Mouse (Mus musculus) MEL (cell line): ENCODE measurements around the gene Ecm2. TPM values are rescaled to one million over a fixed set of nuclear protein-coding genes. Genes with fewer than 3 reads are reported as not detected.

ENCODE experiments used
- DNase-seq: peaks from one replicate; pipeline ENCODE4 v3.0.0; 2011; ENCODE audit warnings: low read depth, low spot score
- H3K27ac ChIP-seq: 2 replicates; pipeline ENCODE4 v1.5.1; 2012; ENCODE audit warnings: low read depth, mild to moderate bottlenecking, control low read depth, low read length, moderate library complexity; ENCODE audit not compliant: control insufficient read depth
- H3K27me3 ChIP-seq, 2 experiments: fragments of 150-350 bp in 1 of 2; sonication (generic) in 1 of 2; 2 replicates each; pipeline ENCODE4 v1.6.1; 2012; ENCODE audit warnings: low read length in 2 of 2, mild to moderate bottlenecking in 2 of 2, improper control_type of control experiment in 1 of 2, moderate library complexity in 1 of 2; ENCODE audit not compliant: insufficient read depth in 2 of 2, control insufficient read depth in 1 of 2
- H3K36me3 ChIP-seq, 2 experiments: 2 replicates each; pipeline ENCODE4 v1.6.1; 2012 to 2014; ENCODE audit warnings: low read length in 2 of 2, improper control_type of control experiment in 1 of 2, inconsistent platforms in 1 of 2, mild to moderate bottlenecking in 1 of 2; ENCODE audit not compliant: insufficient read depth in 2 of 2, control insufficient read depth in 1 of 2
- H3K4me1 ChIP-seq, 2 experiments: fragments of 150-350 bp in 1 of 2; sonication (generic) in 1 of 2; 2 replicates each; pipeline ENCODE4 v1.6.1; 2012; ENCODE audit warnings: low read length in 2 of 2, improper control_type of control experiment in 1 of 2, mild to moderate bottlenecking in 1 of 2; ENCODE audit not compliant: insufficient read depth in 2 of 2, control insufficient read depth in 1 of 2
- H3K4me3 ChIP-seq, 2 experiments: fragments of 150-350 bp in 1 of 2; sonication (generic) in 1 of 2; 2 replicates each; pipeline ENCODE4 v1.5.1; 2012; ENCODE audit warnings: low read depth in 2 of 2, low read length in 2 of 2, mild to moderate bottlenecking in 2 of 2, moderate library complexity in 2 of 2, control low read depth in 1 of 2, improper control_type of control experiment in 1 of 2; ENCODE audit not compliant: control insufficient read depth in 1 of 2, insufficient read depth in 1 of 2
- H3K79me2 ChIP-seq: 2 replicates; pipeline ENCODE4 v1.6.1; 2012; ENCODE audit warnings: mild to moderate bottlenecking, low read length, moderate library complexity; ENCODE audit not compliant: control insufficient read depth, poor library complexity, insufficient read depth
- H3K9ac ChIP-seq: 2 replicates; pipeline ENCODE4 v1.6.1; 2012; ENCODE audit warnings: low read depth, mild to moderate bottlenecking, control low read depth, low read length, moderate library complexity; ENCODE audit not compliant: control insufficient read depth, poor library complexity, severe bottlenecking
- H3K9me3 ChIP-seq: fragments of 150-350 bp; sonication (generic); replicated peaks from 2 replicates; pipeline ENCODE4 v1.6.1; 2012; ENCODE audit warnings: mild to moderate bottlenecking, low read length, improper control_type of control experiment, moderate library complexity; ENCODE audit not compliant: insufficient read depth
- BHLHE40 ChIP-seq: IDR thresholded peaks from 2 replicates; pipeline ENCODE4 v1.6.1; 2012; ENCODE audit warnings: low read depth, mild to moderate bottlenecking, inconsistent platforms, low read length, improper control_type of control experiment, borderline replicate concordance
- CHD2 ChIP-seq: IDR thresholded peaks from 2 replicates; pipeline ENCODE4 v1.6.1; 2011; ENCODE audit warnings: low read length, improper control_type of control experiment
- E2F4 ChIP-seq: IDR thresholded peaks from 2 replicates; pipeline ENCODE4 v1.6.1; 2011; ENCODE audit warnings: low read depth, low read length, improper control_type of control experiment, borderline replicate concordance
- ELF1 ChIP-seq: IDR thresholded peaks from 2 replicates; pipeline ENCODE4 v1.6.1; 2014; ENCODE audit warnings: low read depth, mild to moderate bottlenecking, inconsistent platforms, low read length, improper control_type of control experiment, moderate library complexity
- GABPA ChIP-seq: IDR thresholded peaks from 2 replicates; pipeline ENCODE4 v1.6.1; 2012; ENCODE audit warnings: low read depth, mild to moderate bottlenecking, inconsistent platforms, low read length, improper control_type of control experiment, moderate library complexity
- HCFC1 ChIP-seq: IDR thresholded peaks from 2 replicates; pipeline ENCODE4 v1.6.1; 2012; ENCODE audit warnings: low read depth, mild to moderate bottlenecking, inconsistent platforms, low read length, improper control_type of control experiment, moderate library complexity
- JUND ChIP-seq: IDR thresholded peaks from 2 replicates; pipeline ENCODE4 v1.6.1; 2011; ENCODE audit warnings: low read depth, mild to moderate bottlenecking, improper control_type of control experiment, low read length
- MAX ChIP-seq: IDR thresholded peaks from 2 replicates; pipeline ENCODE4 v1.6.1; 2011; ENCODE audit warnings: low read length, improper control_type of control experiment
- MAZ ChIP-seq: IDR thresholded peaks from 2 replicates; pipeline ENCODE4 v1.6.1; 2012; ENCODE audit warnings: low read depth, mild to moderate bottlenecking, inconsistent platforms, low read length, improper control_type of control experiment
- MEF2A ChIP-seq: IDR thresholded peaks from 2 replicates; pipeline ENCODE4 v1.6.1; 2014; ENCODE audit warnings: low read depth, mild to moderate bottlenecking, inconsistent platforms, low read length, improper control_type of control experiment; ENCODE audit not compliant: poor library complexity, insufficient replicate concordance, severe bottlenecking; ENCODE audit errors: extremely low read depth
- MYC ChIP-seq: IDR thresholded peaks from 2 replicates; pipeline ENCODE4 v1.6.1; 2011; ENCODE audit warnings: low read depth, mild to moderate bottlenecking, low read length, improper control_type of control experiment, moderate library complexity
- NELFE ChIP-seq: IDR thresholded peaks from 2 replicates; pipeline ENCODE4 v1.6.1; 2011; ENCODE audit warnings: low read depth, low read length, improper control_type of control experiment
- POLR2AphosphoS5 ChIP-seq: IDR thresholded peaks from 2 replicates; pipeline ENCODE4 v1.6.1; 2012; ENCODE audit warnings: low read depth, borderline replicate concordance, mild to moderate bottlenecking, inconsistent platforms, low read length, moderate library complexity, mixed read lengths
- SIN3A ChIP-seq: IDR thresholded peaks from 2 replicates; pipeline ENCODE4 v1.6.1; 2012; ENCODE audit warnings: low read length, improper control_type of control experiment, inconsistent platforms
- SMC3 ChIP-seq: IDR thresholded peaks from 2 replicates; pipeline ENCODE4 v1.6.1; 2011; ENCODE audit warnings: low read depth, low read length, improper control_type of control experiment
- TAL1 ChIP-seq: IDR thresholded peaks from 2 replicates; pipeline ENCODE4 v1.6.1; 2012; ENCODE audit warnings: mild to moderate bottlenecking, inconsistent platforms, low read length, moderate library complexity, mixed read lengths
- TBP ChIP-seq: IDR thresholded peaks from 2 replicates; pipeline ENCODE4 v1.8.0; 2011; ENCODE audit warnings: low read depth, low read length, improper control_type of control experiment
- UBTF ChIP-seq: IDR thresholded peaks from 2 replicates; pipeline ENCODE4 v1.6.1; 2012; ENCODE audit warnings: low read depth, mild to moderate bottlenecking, inconsistent platforms, low read length, improper control_type of control experiment, moderate library complexity, borderline replicate concordance; ENCODE audit not compliant: insufficient read depth
- ZMIZ1 ChIP-seq: IDR thresholded peaks from 2 replicates; pipeline ENCODE4 v1.6.1; 2012; ENCODE audit warnings: low read depth, mild to moderate bottlenecking, inconsistent platforms, low read length, improper control_type of control experiment, moderate library complexity
- ZNF384 ChIP-seq: IDR thresholded peaks from 2 replicates; pipeline ENCODE4 v1.6.1; 2012; ENCODE audit warnings: low read depth, mild to moderate bottlenecking, inconsistent platforms, low read length, improper control_type of control experiment
- polyA plus RNA-seq, 2 experiments: library from polyadenylated mRNA; stranded (reverse) in 1 of 2; unstranded in 1 of 2; fragments of >175 nt in 1 of 2; fragments of >200 nt in 1 of 2; gene quantifications; 2 replicates each; pipeline versions ENCODE4 v1.2.1 to v1.2.4; 2012; ENCODE audit warnings: low replicate concordance in 2 of 2, low read depth in 1 of 2; ENCODE audit not compliant: insufficient read length in 2 of 2, insufficient read depth in 1 of 2, missing spikeins in 1 of 2
- total RNA-seq: library from RNA; depleted of rRNA; stranded (reverse); fragments of 300-350 nt; gene quantifications from 2 replicates; pipeline ENCODE4 v1.2.3, GENCODE M21; 2012

Ecm2 gene
- total and polyA plus RNA-seq, 3 experiments: 0.04 to 0.08 TPM; not detected in 1

- H3K79me2 ChIP-seq: no peaks in the 10 kb centered on the region
- no peaks in the 10 kb centered on the region for H3K27me3 ChIP-seq
- H3K9me3 ChIP-seq: no peaks in the 10 kb centered on the region
- H3K27ac ChIP-seq: no peak overlapping the region
- no peak for TF ChIP-seq BHLHE40
- no peak for TF ChIP-seq TAL1
- no peak for TF ChIP-seq JUND
- no peak for TF ChIP-seq ZNF384
- no peak for TF ChIP-seq ZMIZ1
- no peak for TF ChIP-seq MEF2A
- TF ChIP-seq MAZ: no peak
- TF ChIP-seq ELF1: no peak
- TF ChIP-seq HCFC1: no peak
- TF ChIP-seq CHD2: no peak
- no peak for TF ChIP-seq SIN3A
- no peak for TF ChIP-seq UBTF
- DNase-seq: no peak
- no peak overlapping the region for H3K4me3 ChIP-seq
- no peaks in the 10 kb centered on the region for H3K4me1 ChIP-seq
- no peak overlapping the region for H3K9ac ChIP-seq
- H3K36me3 ChIP-seq: no peaks in the 10 kb centered on the region
Measured at GRCm38 (mm10) chr13:49471981-49472675, 32.5 kb upstream of the Ecm2 start.

GRCm38 (mm10) chr13:49472676-49473005 lies 32.0 kb upstream of the Ecm2 start:
- Histone ChIP-seq H3K27ac (no peak overlapping the region), H3K9ac (no peak overlapping the region), H3K9me3 (no peaks in the 10 kb centered on the region), H3K4me3 (no peak overlapping the region), H3K27me3 (no peaks in the 10 kb centered on the region), H3K36me3 (no peaks in the 10 kb centered on the region), H3K4me1 (no peaks in the 10 kb centered on the region), H3K79me2 (no peaks in the 10 kb centered on the region)
- DNase-seq: no peak
- TF ChIP-seq CHD2 (no peak), POLR2AphosphoS5 (no peak), UBTF (no peak), MAX (no peak)

- DNase-seq: no peak
- Histone ChIP-seq H3K4me1 (no peaks in the 10 kb centered on the region), H3K9me3 (no peaks in the 10 kb centered on the region), H3K27me3 (no peaks in the 10 kb centered on the region), H3K4me3 (no peak overlapping the region)
- no peak for TF ChIP-seq POLR2AphosphoS5
- no peak for TF ChIP-seq TAL1
- TF ChIP-seq JUND: no peak
- TF ChIP-seq TBP: no peak
- no peak for TF ChIP-seq ZNF384
- no peak for TF ChIP-seq SMC3
- no peak for TF ChIP-seq CHD2
- TF ChIP-seq MAZ: no peak
- TF ChIP-seq MYC: no peak
- no peak for TF ChIP-seq SIN3A
- TF ChIP-seq GABPA: no peak
- no peak for TF ChIP-seq HCFC1
- no peak for TF ChIP-seq E2F4
- TF ChIP-seq NELFE: no peak
- TF ChIP-seq, all 39 proteins: peak for 0
- no peaks in the 10 kb centered on the region for H3K36me3 ChIP-seq
- H3K9ac ChIP-seq: no peak overlapping the region
- no peak overlapping the region for H3K27ac ChIP-seq
- H3K79me2 ChIP-seq: no peaks in the 10 kb centered on the region
Measured at GRCm38 (mm10) chr13:49477887-49478286, 26.7 kb upstream of the Ecm2 start.
